9 mouse cellular contexts compared by ENCODE assay signal in genomic region chr5:112576993-112577670, GRCm38 (mm10). TPM values are rescaled to one million over a fixed set of nuclear protein-coding genes. Genes with fewer than 3 reads are reported as not detected.
DNase-seq lines count a peak whose midpoint lies in the region; ATAC-seq lines count a peak whose summit lies in the region.
"Had no signal": no experiment of that assay in that cellular context is flagged by ENCODE, and none has a peak within 500 bp of the region (broad histone marks: within the 10 kb centered on the region; RNA-seq: fewer than 3 reads in every experiment).

TSS of gene Sez6l (minus strand) at chr5:112577185.

- H3K27me3 ChIP-seq in kidney, embryonic 15.5 days: peaks cover 92% of the 10 kb centered on the region
- H3K27me3 ChIP-seq in heart, embryonic 13.5 days (replicated peaks): peaks cover 100% of the 10 kb centered on the region

- under 1% methylated on average over 46 of the region's 50 CpGs for WGBS in kidney, embryonic 15.5 days
- under 1% methylated on average over 46 of the region's 50 CpGs for WGBS in heart, embryonic 13.5 days

- H3K27ac ChIP-seq in kidney, embryonic 15.5 days: no peak within 1 kb of the TSS
- no peak within 1 kb of the TSS for H3K27ac ChIP-seq in heart, embryonic 13.5 days (replicated peaks)

- no peak for DNase-seq in kidney, adult 9 months
- peak; percentile 76 to 83 for DNase-seq in cerebellum, postnatal 4 days (ENCODE audit: low spot score in 2 of 2)
- peak; percentile 77 for DNase-seq in layer of hippocampus, adult 9-11 months
- peak; percentile 58 for DNase-seq in lung, postnatal 10 days
- DNase-seq in right cerebral cortex, postnatal 36 days (ENCODE audit: low spot score in 2 of 2): peak; percentile 60 to 66
- DNase-seq in natural killer cell, adult 2 months (ENCODE audit: low spot score in 2 of 2): no peak

- peak within 1 kb of the TSS; percentile 58 for H3K4me2 ChIP-seq in kidney, embryonic 15.5 days
- peak within 1 kb of the TSS; percentile 69 for H3K4me2 ChIP-seq in heart, embryonic 13.5 days

- peaks cover 20% of the 10 kb centered on the region for H3K4me1 ChIP-seq in kidney, embryonic 15.5 days
- peaks cover 20% of the 10 kb centered on the region for H3K4me1 ChIP-seq in heart, embryonic 13.5 days

- H3K9me3 ChIP-seq in kidney, embryonic 15.5 days (replicated peaks): no peaks in the 10 kb centered on the region
- H3K9me3 ChIP-seq in heart, embryonic 13.5 days: no peaks in the 10 kb centered on the region

- H3K4me3 ChIP-seq in kidney, embryonic 15.5 days (replicated peaks): peak within 1 kb of the TSS; percentile 38
- H3K4me3 ChIP-seq in heart, embryonic 13.5 days: peak within 1 kb of the TSS; percentile 48

- no peaks in the 10 kb centered on the region for H3K36me3 ChIP-seq in kidney, embryonic 15.5 days
- no peaks in the 10 kb centered on the region for H3K36me3 ChIP-seq in heart, embryonic 13.5 days
- H3K36me3 ChIP-seq: G1E had no signal

- no peak within 1 kb of the TSS for H3K9ac ChIP-seq in kidney, embryonic 15.5 days
- peak within 1 kb of the TSS; percentile 40 for H3K9ac ChIP-seq in heart, embryonic 13.5 days

- ATAC-seq in kidney, embryonic 15.5 days (replicated peaks; ENCODE audit: low FRiP score): peak; percentile 22; the same call in 1 of the 2 replicates
- no peak for ATAC-seq in heart, embryonic 13.5 days (ENCODE audit: extremely low read depth, insufficient number of reproducible peaks, low FRiP score, low TSS enrichment)

RNA-seq across cellular contexts. Expression of gene Sez6l, which starts in this region (rescaled TPM):
- 0.41 and 0.82 TPM in 2 replicates for polyA plus RNA-seq in kidney, embryonic 15.5 days (2015; fragmentation: Nextera tagmentation; extraction: Ambion mirVana)
- polyA plus RNA-seq in heart, embryonic 13.5 days (2015; fragmentation: Nextera tagmentation; extraction: Ambion mirVana): 0.29 and 0.33 TPM in 2 replicates
- polyA plus RNA-seq: G1E had no signal

Comparison
In these comparisons a context has a peak if more than half of its experiments do, and no peak if none do; other contexts are left out.
1. Peak in ATAC-seq, H3K4me3 ChIP-seq and H3K4me2 ChIP-seq in kidney, embryonic 15.5 days; RNA of the gene not detected or under 1 TPM.
2. DNase-seq: peak in cerebellum, postnatal 4 days (2 of 2), layer of hippocampus, adult 9-11 months (single experiment), lung, postnatal 10 days (single experiment) and right cerebral cortex, postnatal 36 days (2 of 2); none in kidney, adult 9 months (single experiment) and natural killer cell, adult 2 months (0 of 2).